Mouse (Mus musculus): ENCODE results near the gene Znhit1.

- TF ChIP-seq CTCF (conservative IDR thresholded peaks at IDR 0.05; ENCODE audit: low read length) (no peak), NANOG (IDR thresholded peaks at IDR 0.05; ENCODE audit: borderline replicate concordance, low read length) (no peak), POU5F1 (IDR thresholded peaks at IDR 0.05; ENCODE audit: borderline replicate concordance, low read length) (no peak)
Measured at GRCm38 (mm10) chr5:136952153-136952552, 35.7 kb downstream of the Znhit1 start.

Measured in E14TG2a.4 (cell line).